Mouse (Mus musculus): Measurements from ENCODE around the gene Olfr707. TPM values are rescaled to one million over a fixed set of nuclear protein-coding genes. Genes with fewer than 3 reads are reported as not detected.
"Not testable (repeated sequence)": the region's sequence is repeated elsewhere in the genome, so short reads cannot be mapped to it uniquely, and the experiment has no call there.

The Olfr707 gene
- not detected in 2 replicates for polyA plus RNA-seq (2015; fragmentation: Nextera tagmentation; extraction: Ambion mirVana)

DNA sequence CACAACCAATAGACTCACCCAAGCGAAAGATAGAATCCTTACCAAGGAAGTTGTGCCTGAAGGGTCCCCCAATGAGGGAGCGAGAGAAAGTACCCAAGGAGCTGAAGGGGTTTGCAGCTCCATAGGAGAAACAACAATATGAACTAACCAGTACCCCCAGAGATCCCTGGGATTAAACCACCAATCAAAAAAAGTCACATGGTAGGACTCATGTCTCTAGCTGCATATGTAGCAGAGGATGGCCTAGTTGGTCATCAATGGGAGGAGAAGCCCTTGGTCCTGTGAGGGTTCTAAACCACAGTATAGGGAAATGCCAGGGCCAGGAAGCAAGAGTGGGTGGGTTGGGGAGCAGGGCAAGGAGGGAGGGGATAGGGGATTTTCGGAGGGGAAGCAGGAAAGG, at the start of gene Olfr707:
Gene Olfr707, minus strand, starts transcription at position 101 of the 400 bp plus-strand sequence.
- WGBS, result 87% methylated on average over 3 of the region's 3 CpGs
- not testable (repeated sequence) for H3K4me2 ChIP-seq (replicated peaks; ENCODE audit: low read depth)

DNA sequence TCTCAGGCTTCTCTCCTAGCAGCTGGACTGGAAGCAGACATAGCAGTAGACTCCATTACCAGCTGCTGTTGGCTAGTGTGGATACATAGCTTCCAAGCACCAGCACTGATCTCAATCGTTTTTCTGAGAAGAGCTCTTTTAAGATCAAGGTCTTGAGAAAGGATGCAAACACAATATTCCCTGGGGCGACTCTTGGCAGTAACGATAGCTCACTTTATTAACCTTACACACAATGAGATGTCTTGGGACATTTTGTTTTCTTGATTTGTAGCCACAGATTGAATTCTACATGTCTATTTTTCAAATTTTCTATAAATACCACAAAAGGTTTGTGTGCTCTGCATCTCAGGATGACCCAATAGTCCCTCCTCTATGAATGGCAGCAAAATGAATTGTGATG, 47.2 kb upstream of the Olfr707 start, which contains the start of gene Olfr710:
Gene Olfr710, minus strand, starts transcription at position 101 of the 400 bp plus-strand sequence.
- Histone ChIP-seq H3K4me2 (replicated peaks; ENCODE audit: low read depth) (no peak within 1 kb of the TSS), H3K4me3 (ENCODE audit: low read depth, low read length) (no peak within 1 kb of the TSS), H3K36me3 (ENCODE audit: control insufficient read depth, insufficient read depth, low read length) (no peaks in the 10 kb centered on the region), H3K9ac (ENCODE audit: low read length) (no peak within 1 kb of the TSS), H3K27ac (replicated peaks) (no peak within 1 kb of the TSS), H3K9me3 (ENCODE audit: control insufficient read depth, low read length) (no peaks in the 10 kb centered on the region), H3K4me1 (replicated peaks; ENCODE audit: control insufficient read depth, insufficient read depth) (no peaks in the 10 kb centered on the region), H3K27me3 (ENCODE audit: control insufficient read depth, insufficient read depth, low read length) (no peaks in the 10 kb centered on the region)
- no peak for TF ChIP-seq CTCF (IDR thresholded peaks at IDR 0.05; ENCODE audit: low read depth)
- no peak for TF ChIP-seq EP300 (optimal IDR thresholded peaks at IDR 0.05)
- DNase-seq (ENCODE audit: low spot score) (no peak), ATAC-seq (ENCODE audit: low FRiP score, low TSS enrichment) (no peak)
- WGBS, result 65% methylated on average over 3 of the region's 3 CpGs

More for the DNA sequence above, at the start of gene Olfr707:
- H3K36me3 ChIP-seq (ENCODE audit: control insufficient read depth, insufficient read depth, low read length); H3K9me3 ChIP-seq (ENCODE audit: control insufficient read depth, low read length); H3K27ac ChIP-seq (replicated peaks); H3K27me3 ChIP-seq (ENCODE audit: control insufficient read depth, insufficient read depth, low read length); H3K9ac ChIP-seq (ENCODE audit: low read length); DNase-seq (ENCODE audit: low spot score); ATAC-seq (ENCODE audit: low FRiP score, low TSS enrichment); H3K4me3 ChIP-seq (ENCODE audit: low read depth, low read length); H3K4me1 ChIP-seq (replicated peaks; ENCODE audit: control insufficient read depth, insufficient read depth): not testable (repeated sequence)

DNA sequence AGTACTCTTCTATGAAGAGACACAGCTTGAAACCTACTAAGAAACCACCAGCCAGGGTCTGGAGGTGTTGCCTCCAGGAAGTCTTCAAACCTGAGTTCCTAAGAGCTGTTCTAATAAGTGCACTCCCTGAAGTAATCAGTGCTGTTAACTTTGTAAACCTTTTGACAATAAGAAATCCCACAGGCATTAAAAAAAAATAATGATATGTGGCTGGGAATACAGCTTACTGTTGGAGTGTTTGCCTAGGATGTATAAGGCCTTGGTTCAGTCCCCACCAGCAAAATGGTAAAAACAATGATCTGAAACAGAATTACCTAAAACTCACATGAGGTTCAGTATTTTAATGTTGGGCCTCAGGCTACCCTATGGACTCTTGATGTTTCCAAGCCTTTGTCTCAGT, 31.1 kb upstream of the Olfr707 start, which contains the start of gene Olfr709-ps1:
Gene Olfr709-ps1, minus strand, starts transcription at position 101 of the 400 bp plus-strand sequence.
- H3K27me3 ChIP-seq (ENCODE audit: control insufficient read depth, insufficient read depth, low read length), result no peaks in the 10 kb centered on the region
- no peaks in the 10 kb centered on the region for H3K9me3 ChIP-seq (ENCODE audit: control insufficient read depth, low read length)
- no peak within 1 kb of the TSS for H3K27ac ChIP-seq (replicated peaks)
- TF ChIP-seq CTCF (IDR thresholded peaks at IDR 0.05; ENCODE audit: low read depth) (no peak), EP300 (optimal IDR thresholded peaks at IDR 0.05) (no peak)
- no peaks in the 10 kb centered on the region for H3K36me3 ChIP-seq (ENCODE audit: control insufficient read depth, insufficient read depth, low read length)
- ATAC-seq (ENCODE audit: low FRiP score, low TSS enrichment) (no peak), DNase-seq (ENCODE audit: low spot score) (no peak)
- no peak within 1 kb of the TSS for H3K4me2 ChIP-seq (replicated peaks; ENCODE audit: low read depth)
- no peak within 1 kb of the TSS for H3K9ac ChIP-seq (ENCODE audit: low read length)
- no peaks in the 10 kb centered on the region for H3K4me1 ChIP-seq (replicated peaks; ENCODE audit: control insufficient read depth, insufficient read depth)
- no peak within 1 kb of the TSS for H3K4me3 ChIP-seq (ENCODE audit: low read depth, low read length)

DNA sequence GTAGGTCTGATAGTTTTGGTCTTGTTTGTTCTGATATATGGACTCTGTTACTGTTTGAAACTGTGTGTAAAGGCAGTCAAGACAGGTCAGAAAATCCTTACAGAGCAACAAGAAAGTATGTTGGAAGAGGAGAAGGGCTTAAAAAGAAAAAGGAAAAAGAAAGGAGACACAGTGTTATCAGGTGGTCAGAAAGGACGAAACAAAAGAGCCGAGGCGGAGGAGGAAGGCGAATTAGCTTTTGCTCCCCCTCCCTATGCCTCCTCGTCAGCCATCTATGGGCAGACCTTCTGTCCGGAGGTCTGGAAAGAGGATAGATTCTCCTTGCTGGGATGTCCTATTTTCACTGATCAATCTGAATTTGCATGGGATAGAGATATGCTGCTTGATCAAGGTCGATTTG, 19.9 kb upstream of the Olfr707 start:
- ATAC-seq (ENCODE audit: low FRiP score, low TSS enrichment); H3K9ac ChIP-seq (ENCODE audit: low read length); H3K4me3 ChIP-seq (ENCODE audit: low read depth, low read length); H3K4me1 ChIP-seq (replicated peaks; ENCODE audit: control insufficient read depth, insufficient read depth); H3K27me3 ChIP-seq (ENCODE audit: control insufficient read depth, insufficient read depth, low read length); H3K4me2 ChIP-seq (replicated peaks; ENCODE audit: low read depth); H3K36me3 ChIP-seq (ENCODE audit: control insufficient read depth, insufficient read depth, low read length); H3K9me3 ChIP-seq (ENCODE audit: control insufficient read depth, low read length); H3K27ac ChIP-seq (replicated peaks); DNase-seq (ENCODE audit: low spot score): not testable (repeated sequence)
- WGBS, result 86% methylated on average over 6 of the region's 7 CpGs

DNA sequence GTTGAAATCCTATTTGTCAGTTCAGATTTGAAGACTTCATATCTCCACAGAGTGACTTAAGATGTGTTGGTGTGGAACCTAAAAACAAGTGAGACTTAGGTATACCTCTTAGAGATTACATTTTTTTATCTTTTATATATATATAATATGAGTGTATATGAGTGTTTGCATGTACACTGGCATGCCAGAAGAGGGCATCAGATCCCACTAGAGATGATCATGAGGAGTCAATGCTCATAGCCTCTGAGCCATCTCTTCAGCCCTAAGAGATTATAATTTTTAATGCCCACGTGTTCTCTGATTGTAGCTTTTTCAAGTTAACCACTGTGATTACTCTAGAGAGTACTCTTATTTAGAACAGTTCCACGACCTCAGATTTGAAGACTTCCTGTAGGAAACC, 6.6 kb upstream of the Olfr707 start, which contains the start of gene Olfr1532-ps1:
Gene Olfr1532-ps1, plus strand, starts transcription at position 326 of the 400 bp plus-strand sequence.
- Histone ChIP-seq H3K9me3 (ENCODE audit: control insufficient read depth, low read length) (no peaks in the 10 kb centered on the region), H3K4me3 (ENCODE audit: low read depth, low read length) (no peak within 1 kb of the TSS), H3K9ac (ENCODE audit: low read length) (no peak within 1 kb of the TSS), H3K4me1 (replicated peaks; ENCODE audit: control insufficient read depth, insufficient read depth) (no peaks in the 10 kb centered on the region), H3K4me2 (replicated peaks; ENCODE audit: low read depth) (no peak within 1 kb of the TSS), H3K27me3 (ENCODE audit: control insufficient read depth, insufficient read depth, low read length) (no peaks in the 10 kb centered on the region), H3K27ac (replicated peaks) (no peak within 1 kb of the TSS), H3K36me3 (ENCODE audit: control insufficient read depth, insufficient read depth, low read length) (no peaks in the 10 kb centered on the region)
- DNase-seq (ENCODE audit: low spot score) (no peak), ATAC-seq (ENCODE audit: low FRiP score, low TSS enrichment) (no peak)
- 61% methylated on average over 2 of the region's 2 CpGs for WGBS
- TF ChIP-seq EP300 (optimal IDR thresholded peaks at IDR 0.05) (no peak), CTCF (IDR thresholded peaks at IDR 0.05; ENCODE audit: low read depth) (no peak)

DNA sequence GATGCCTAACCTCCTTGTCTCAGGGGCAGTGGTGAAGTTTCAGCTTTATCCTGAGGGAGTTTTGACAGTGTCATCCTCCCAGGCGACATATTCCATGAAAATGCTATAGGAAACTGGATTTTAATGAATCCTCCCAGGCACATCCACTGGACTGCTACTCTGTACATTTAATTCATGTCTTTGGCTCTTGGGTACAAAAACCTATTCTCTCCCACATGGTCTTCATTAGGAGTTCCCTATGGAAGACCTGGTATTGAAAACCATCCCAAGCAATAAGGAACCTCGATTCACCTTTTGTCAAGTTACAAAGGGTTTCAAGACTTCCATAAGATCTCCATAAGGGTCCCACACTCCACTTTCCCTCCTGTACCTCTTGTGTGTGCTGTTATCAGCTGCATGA, 13.0 kb downstream of the Olfr707 start, which contains the start of gene Olfr706:
Gene Olfr706, minus strand, starts transcription at position 101 of the 400 bp plus-strand sequence.
- H3K27me3 ChIP-seq (ENCODE audit: control insufficient read depth, insufficient read depth, low read length), result no peaks in the 10 kb centered on the region
- WGBS, result 85% methylated on average over 2 of the region's 2 CpGs

More for the DNA sequence above, 13.0 kb downstream of the Olfr707 start, which contains the start of gene Olfr706:
- H3K4me1 ChIP-seq (replicated peaks; ENCODE audit: control insufficient read depth, insufficient read depth), result no peaks in the 10 kb centered on the region
- H3K36me3 ChIP-seq (ENCODE audit: control insufficient read depth, insufficient read depth, low read length), result no peaks in the 10 kb centered on the region
- no peak within 1 kb of the TSS for H3K4me3 ChIP-seq (ENCODE audit: low read depth, low read length)
- H3K27ac ChIP-seq (replicated peaks), result no peak within 1 kb of the TSS
- H3K4me2 ChIP-seq (replicated peaks; ENCODE audit: low read depth), result no peak within 1 kb of the TSS
- H3K9me3 ChIP-seq (ENCODE audit: control insufficient read depth, low read length), result no peaks in the 10 kb centered on the region
- H3K9ac ChIP-seq (ENCODE audit: low read length), result no peak within 1 kb of the TSS
- ATAC-seq (ENCODE audit: low FRiP score, low TSS enrichment) (no peak), DNase-seq (ENCODE audit: low spot score) (no peak)
- TF ChIP-seq CTCF (IDR thresholded peaks at IDR 0.05; ENCODE audit: low read depth), result no peak
- no peak for TF ChIP-seq EP300 (optimal IDR thresholded peaks at IDR 0.05)
